Mouse (Mus musculus): ENCODE measurements at regions not wholly inside any gene's neighbourhood (a gene's known extent, or its start where the extent isn't known, plus 50 kb on each side); places are given as distances from the start of the nearest gene placed in this dataset.

- DNase-seq (ENCODE audit: low spot score): no peak
These were observed 84.1 kb upstream of the Irs2 start for GRCm38 (mm10) chr8:11092348-11092747.

- DNase-seq (ENCODE audit: low spot score): no peak
These were observed 83.6 kb upstream of the Irs2 start for GRCm38 (mm10) chr8:11091675-11092345.

DNA sequence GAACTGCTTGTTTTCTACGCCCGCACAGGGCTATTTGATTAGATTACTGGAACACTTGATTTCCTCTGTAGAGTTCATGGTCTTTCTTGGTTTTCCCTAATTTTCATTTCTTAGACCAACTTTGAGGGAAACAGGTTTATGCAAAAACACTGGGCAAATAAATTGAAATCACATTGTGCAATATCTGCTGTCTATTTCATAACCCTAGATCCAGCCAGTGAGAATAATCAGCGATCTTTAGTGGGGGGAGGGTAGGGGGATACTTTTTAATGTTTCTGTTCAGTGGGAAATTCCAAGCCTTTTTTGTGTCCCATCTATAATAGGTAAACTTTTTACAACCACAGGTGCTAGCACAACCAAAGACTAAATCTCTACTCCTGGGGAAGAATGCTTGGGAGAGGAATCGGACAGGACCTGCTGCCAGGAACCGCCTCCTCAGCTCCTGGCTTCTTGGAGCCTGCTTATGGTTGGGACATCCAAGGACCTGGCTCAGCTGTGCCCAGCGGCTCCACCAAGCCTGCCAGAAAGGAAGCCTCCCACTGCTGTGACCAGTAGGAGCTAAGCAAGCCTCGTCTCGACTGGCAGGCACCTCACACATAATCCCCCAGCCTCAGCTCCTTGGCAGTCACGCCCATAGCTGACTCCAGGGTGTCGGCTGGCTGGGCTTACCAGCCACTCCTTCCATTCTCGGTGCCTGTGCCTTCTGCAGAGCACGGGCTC lies 80.8 kb upstream of the Irs2 start:
- peak; percentile 33 for DNase-seq (ENCODE audit: low spot score)

GRCm38 (mm10) chr8:11085244-11085643 lies 77.0 kb upstream of the Irs2 start:
- DNase-seq (ENCODE audit: low spot score): peak; percentile 34

- no peak for DNase-seq (ENCODE audit: low spot score)
These were observed 75.8 kb upstream of the Irs2 start for GRCm38 (mm10) chr8:11084051-11084533.

GRCm38 (mm10) chr8:11080813-11081212 lies 72.6 kb upstream of the Irs2 start:
- DNase-seq (ENCODE audit: low spot score): no peak

DNA sequence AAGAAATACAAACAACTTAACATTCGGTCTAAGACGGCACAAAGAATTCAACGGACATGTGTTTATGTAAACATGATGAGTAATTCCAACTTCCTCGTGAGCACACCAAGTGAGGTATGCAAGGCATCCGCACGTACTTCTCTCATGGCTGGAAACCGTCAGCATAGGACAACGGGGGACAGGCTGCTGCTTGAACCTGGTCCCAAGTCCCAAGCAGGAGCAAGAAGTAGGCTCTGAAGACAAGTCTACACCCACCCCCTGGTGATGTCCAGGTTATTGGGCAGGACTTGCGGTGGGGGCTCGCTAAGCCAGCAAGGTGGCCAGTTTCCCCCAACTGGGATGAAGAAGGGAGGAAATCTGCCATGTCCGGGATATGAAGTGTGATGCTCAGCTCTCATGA lies 71.5 kb upstream of the Irs2 start:
- no peak for DNase-seq (ENCODE audit: low spot score)

GRCm38 (mm10) chr8:11077138-11077537 lies 68.9 kb upstream of the Irs2 start:
- DNase-seq (ENCODE audit: low spot score): peak; percentile 60

DNA sequence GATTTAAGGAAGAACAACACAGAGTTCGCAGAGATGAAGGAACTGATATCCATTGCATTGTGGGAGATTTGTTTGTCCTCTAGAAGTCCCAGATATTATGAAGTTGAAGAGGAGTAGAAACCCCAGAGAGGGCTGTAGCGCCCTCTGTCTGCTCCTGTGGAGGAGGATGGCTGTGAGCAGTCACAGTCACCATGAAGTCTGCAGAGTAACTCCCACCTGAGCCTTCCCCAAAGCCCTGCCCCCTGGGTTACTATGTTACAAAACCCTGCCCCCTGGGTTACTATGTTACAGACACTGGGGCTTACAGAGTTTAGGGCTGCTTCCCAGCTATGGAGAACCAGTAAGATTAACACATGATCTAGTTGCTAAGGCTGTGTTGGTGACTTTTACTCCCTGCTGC lies 62.9 kb upstream of the Irs2 start:
- no peak for DNase-seq (ENCODE audit: low spot score)

DNA sequence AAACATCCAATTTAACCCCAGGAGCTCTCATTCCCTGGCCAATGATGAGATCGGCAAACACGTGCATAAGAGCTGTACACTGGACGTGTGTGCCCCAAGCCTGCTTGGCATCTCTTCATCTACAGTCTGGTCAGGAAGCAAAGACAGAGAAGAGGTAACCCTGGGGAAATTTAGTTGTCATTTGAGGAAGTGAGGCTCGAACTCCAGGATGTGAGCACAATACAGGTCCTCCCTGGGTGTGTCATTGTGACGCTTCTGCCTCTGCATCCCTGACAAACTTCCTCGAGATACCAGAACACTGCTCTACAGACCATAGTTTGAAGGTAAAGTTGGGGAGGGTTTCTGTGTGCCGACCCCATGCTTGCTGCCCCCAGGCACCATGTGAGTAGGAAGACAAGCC lies 59.2 kb upstream of the Irs2 start:
- DNase-seq (ENCODE audit: low spot score): no peak

- DNase-seq (ENCODE audit: low spot score): no peak
These were observed 57.7 kb upstream of the Irs2 start for GRCm38 (mm10) chr8:11065990-11066389.

GRCm38 (mm10) chr8:11065303-11065702 lies 57.0 kb upstream of the Irs2 start:
- DNase-seq (ENCODE audit: low spot score): no peak

GRCm38 (mm10) chr8:11063058-11063457 lies 54.8 kb upstream of the Irs2 start:
- DNase-seq (ENCODE audit: low spot score): no peak

DNA sequence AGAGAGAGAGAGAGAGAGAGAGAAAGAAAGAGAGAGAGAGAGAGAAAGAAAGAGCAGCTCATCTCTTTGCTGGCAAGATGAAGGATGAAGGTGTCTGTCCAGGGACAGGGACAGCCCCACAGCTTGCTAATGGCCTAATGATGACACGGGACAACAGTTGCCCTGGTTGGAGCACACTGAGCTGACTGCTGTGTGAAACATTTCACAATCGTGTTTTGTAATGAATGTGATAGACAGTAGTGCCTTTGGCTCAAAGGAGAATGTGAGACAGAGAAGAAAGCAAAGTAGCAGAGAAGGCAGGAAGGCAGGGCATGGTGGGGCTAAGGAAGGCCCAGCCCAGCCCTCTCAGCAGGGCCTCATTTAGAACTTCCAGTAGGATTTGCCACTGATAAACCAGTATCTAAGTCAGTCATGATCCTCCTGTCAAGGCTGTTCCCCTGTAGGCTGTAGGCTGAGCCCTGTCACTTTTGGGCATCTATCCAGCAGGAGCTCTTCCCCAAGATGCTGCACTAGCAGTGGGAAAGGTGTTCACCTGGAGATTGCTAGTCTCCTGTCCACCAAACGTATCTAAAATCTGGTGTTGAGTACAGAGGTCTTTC lies 54.2 kb upstream of the Irs2 start:
- DNase-seq (ENCODE audit: low spot score): no peak

GRCm38 (mm10) chr8:11061711-11062110 lies 53.5 kb upstream of the Irs2 start:
- DNase-seq (ENCODE audit: low spot score): no peak

DNA sequence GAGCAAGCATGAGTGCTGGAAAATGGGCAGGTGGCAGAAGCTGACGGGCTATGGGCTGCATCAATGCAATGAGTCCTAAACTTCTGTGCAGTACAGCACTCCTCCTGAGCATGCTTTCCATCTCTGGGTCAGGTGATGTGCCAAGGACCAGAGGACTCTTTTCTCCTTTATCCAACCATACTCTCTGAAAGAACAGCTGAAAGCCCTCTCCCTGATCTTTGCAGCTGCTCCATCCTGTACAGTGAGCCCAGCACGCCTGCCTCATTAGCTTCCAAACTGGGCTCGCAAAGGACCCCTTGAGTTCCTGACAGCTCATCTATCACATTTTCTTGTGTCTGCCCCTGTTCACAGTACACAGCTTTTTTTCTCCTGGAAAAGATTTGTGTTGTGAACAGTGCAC lies 52.3 kb upstream of the Irs2 start:
- no peak for DNase-seq (ENCODE audit: low spot score)

DNA sequence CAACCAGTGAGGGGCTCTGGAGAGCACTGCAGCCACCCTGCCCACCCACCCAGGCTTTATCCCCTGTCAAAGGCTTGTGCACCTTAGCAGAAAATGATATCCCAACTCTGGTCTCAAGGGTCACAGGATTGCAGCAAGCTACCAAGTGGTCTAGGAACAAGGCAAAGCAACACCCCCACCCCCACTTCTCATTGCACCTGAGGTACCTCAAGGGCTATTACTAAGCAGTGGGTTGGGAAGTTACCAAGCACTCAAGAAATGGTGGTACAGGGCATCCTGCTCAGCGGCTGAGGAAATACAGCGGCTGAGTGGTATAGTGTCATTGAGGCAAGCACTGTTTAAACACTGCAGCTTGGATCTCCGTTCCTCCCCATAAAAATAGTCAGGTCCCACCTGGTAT lies 50.1 kb upstream of the Irs2 start:
- DNase-seq (ENCODE audit: low spot score): no peak

Data from testis, postnatal 10 days (tissue).